Mouse (Mus musculus): ENCODE measurements around the gene Prrt1. TPM values are rescaled to one million over a fixed set of nuclear protein-coding genes. Genes with fewer than 3 reads are reported as not detected.

Prrt1 gene
- polyA plus RNA-seq, 1 experiment, result 194 TPM

- under 1% methylated on average over 50 of the region's 50 CpGs for WGBS
- TF ChIP-seq POLR2A (IDR thresholded peaks at IDR 0.05; ENCODE audit: borderline replicate concordance, insufficient read depth, low read length) (peak; percentile 97), CTCF (IDR thresholded peaks at IDR 0.05; ENCODE audit: borderline replicate concordance, insufficient read depth, low read depth, low read length) (no peak)
- H3K27me3 ChIP-seq (ENCODE audit: control insufficient read depth, insufficient read depth, low read length), result no peaks in the 10 kb centered on the region
These were observed 41.9 kb upstream of the Prrt1 start for GRCm38 (mm10) chr17:34587423-34587811.

GRCm38 (mm10) chr17:34587814-34588213 is 41.5 kb upstream of the Prrt1 start:
- TF ChIP-seq POLR2A (IDR thresholded peaks at IDR 0.05; ENCODE audit: borderline replicate concordance, insufficient read depth, low read length) (no peak), CTCF (IDR thresholded peaks at IDR 0.05; ENCODE audit: borderline replicate concordance, insufficient read depth, low read depth, low read length) (no peak)
- peak overlapping the region; percentile 78 for H3K4me3 ChIP-seq (replicated peaks; ENCODE audit: insufficient read depth, low read depth, low read length)
- DNase-seq, result no peak
- peak overlapping the region; percentile 93 for H3K27ac ChIP-seq (ENCODE audit: insufficient read depth, low read length)
- H3K4me1 ChIP-seq (ENCODE audit: control insufficient read depth, insufficient read depth, low read length), result peaks cover 23% of the 10 kb centered on the region; the same call in 1 of the 2 replicates
- H3K27me3 ChIP-seq (ENCODE audit: control insufficient read depth, insufficient read depth, low read length), result no peaks in the 10 kb centered on the region
- WGBS, result 1% methylated on average over 19 of the region's 19 CpGs

More at GRCm38 (mm10) chr17:34587423-34587811, 41.9 kb upstream of the Prrt1 start:
- Histone ChIP-seq H3K4me1 (ENCODE audit: control insufficient read depth, insufficient read depth, low read length) (peaks cover 23% of the 10 kb centered on the region; the same call in 1 of the 2 replicates), H3K4me3 (replicated peaks; ENCODE audit: insufficient read depth, low read depth, low read length) (peak overlapping the region; percentile 78), H3K27ac (ENCODE audit: insufficient read depth, low read length) (peak overlapping the region; percentile 93)
- peak; percentile 98 for DNase-seq

GRCm38 (mm10) chr17:34588767-34589166 is 40.6 kb upstream of the Prrt1 start:
- Histone ChIP-seq H3K4me3 (replicated peaks; ENCODE audit: insufficient read depth, low read depth, low read length) (no peak overlapping the region), H3K27me3 (ENCODE audit: control insufficient read depth, insufficient read depth, low read length) (no peaks in the 10 kb centered on the region), H3K4me1 (ENCODE audit: control insufficient read depth, insufficient read depth, low read length) (peaks cover 23% of the 10 kb centered on the region), H3K27ac (ENCODE audit: insufficient read depth, low read length) (no peak overlapping the region)
- WGBS, result 93% methylated on average over 3 of the region's 3 CpGs
- TF ChIP-seq POLR2A (IDR thresholded peaks at IDR 0.05; ENCODE audit: borderline replicate concordance, insufficient read depth, low read length) (no peak), CTCF (IDR thresholded peaks at IDR 0.05; ENCODE audit: borderline replicate concordance, insufficient read depth, low read depth, low read length) (no peak)
- DNase-seq, result peak in 1 of 2 experiments; percentile 18

- TF ChIP-seq CTCF (IDR thresholded peaks at IDR 0.05; ENCODE audit: borderline replicate concordance, insufficient read depth, low read depth, low read length) (no peak), POLR2A (IDR thresholded peaks at IDR 0.05; ENCODE audit: borderline replicate concordance, insufficient read depth, low read length) (no peak)
- no peaks in the 10 kb centered on the region for H3K27me3 ChIP-seq (ENCODE audit: control insufficient read depth, insufficient read depth, low read length)
- H3K4me1 ChIP-seq (ENCODE audit: control insufficient read depth, insufficient read depth, low read length), result peaks cover 23% of the 10 kb centered on the region
- 59% methylated on average over 7 of the region's 7 CpGs for WGBS
- no peak overlapping the region for H3K4me3 ChIP-seq (replicated peaks; ENCODE audit: insufficient read depth, low read depth, low read length)
- no peak overlapping the region for H3K27ac ChIP-seq (ENCODE audit: insufficient read depth, low read length)
- DNase-seq, result no peak
These were observed 40.1 kb upstream of the Prrt1 start for GRCm38 (mm10) chr17:34589206-34589605.

GRCm38 (mm10) chr17:34589681-34590101 is 39.6 kb upstream of the Prrt1 start, which contains the start of gene Gpsm3:
Gene Gpsm3 (plus strand): TSS chr17:34589806.
- H3K4me3 ChIP-seq (replicated peaks; ENCODE audit: insufficient read depth, low read depth, low read length), result no peak within 1 kb of the TSS
- no peak within 1 kb of the TSS for H3K27ac ChIP-seq (ENCODE audit: insufficient read depth, low read length)
- TF ChIP-seq CTCF (IDR thresholded peaks at IDR 0.05; ENCODE audit: borderline replicate concordance, insufficient read depth, low read depth, low read length) (no peak), POLR2A (IDR thresholded peaks at IDR 0.05; ENCODE audit: borderline replicate concordance, insufficient read depth, low read length) (no peak)
- 42% methylated on average over 7 of the region's 7 CpGs for WGBS
- no peaks in the 10 kb centered on the region for H3K27me3 ChIP-seq (ENCODE audit: control insufficient read depth, insufficient read depth, low read length)
- peak in 1 of 2 experiments; percentile 21 for DNase-seq
- H3K4me1 ChIP-seq (ENCODE audit: control insufficient read depth, insufficient read depth, low read length), result peaks cover 23% of the 10 kb centered on the region

GRCm38 (mm10) chr17:34590154-34590987 is 39.0 kb upstream of the Prrt1 start:
- WGBS, result 67% methylated on average over 15 of the region's 15 CpGs

GRCm38 (mm10) chr17:34591029-34591993 is 38.0 kb upstream of the Prrt1 start, which contains the start of gene Pbx2:
Gene Pbx2 (plus strand): TSS chr17:34591266.
- Histone ChIP-seq H3K4me3 (replicated peaks; ENCODE audit: insufficient read depth, low read depth, low read length) (peak within 1 kb of the TSS; percentile 95), H3K4me1 (ENCODE audit: control insufficient read depth, insufficient read depth, low read length) (peaks cover 21% of the 10 kb centered on the region), H3K27me3 (ENCODE audit: control insufficient read depth, insufficient read depth, low read length) (no peaks in the 10 kb centered on the region), H3K27ac (ENCODE audit: insufficient read depth, low read length) (peak within 1 kb of the TSS; percentile 99)
- WGBS, result 6% methylated on average over 21 of the region's 21 CpGs
- TF ChIP-seq CTCF (IDR thresholded peaks at IDR 0.05; ENCODE audit: borderline replicate concordance, insufficient read depth, low read depth, low read length) (no peak), POLR2A (IDR thresholded peaks at IDR 0.05; ENCODE audit: borderline replicate concordance, insufficient read depth, low read length) (no peak)
- DNase-seq, result peak; percentile 35 to 43

More at GRCm38 (mm10) chr17:34590154-34590987, 39.0 kb upstream of the Prrt1 start:
- TF ChIP-seq CTCF (IDR thresholded peaks at IDR 0.05; ENCODE audit: borderline replicate concordance, insufficient read depth, low read depth, low read length), result no peak
- no peak for TF ChIP-seq POLR2A (IDR thresholded peaks at IDR 0.05; ENCODE audit: borderline replicate concordance, insufficient read depth, low read length)
- Histone ChIP-seq H3K4me1 (ENCODE audit: control insufficient read depth, insufficient read depth, low read length) (peaks cover 23% of the 10 kb centered on the region), H3K4me3 (replicated peaks; ENCODE audit: insufficient read depth, low read depth, low read length) (no peak overlapping the region), H3K27me3 (ENCODE audit: control insufficient read depth, insufficient read depth, low read length) (no peaks in the 10 kb centered on the region), H3K27ac (ENCODE audit: insufficient read depth, low read length) (peak overlapping the region; percentile 99; the same call in 1 of the 2 replicates)
- DNase-seq, result peak; percentile 13 to 25

Measured in cerebellum, adult 2 months (tissue).